Mouse (Mus musculus): ENCODE measurements around the gene Spa17.

Gene Spa17

DNA sequence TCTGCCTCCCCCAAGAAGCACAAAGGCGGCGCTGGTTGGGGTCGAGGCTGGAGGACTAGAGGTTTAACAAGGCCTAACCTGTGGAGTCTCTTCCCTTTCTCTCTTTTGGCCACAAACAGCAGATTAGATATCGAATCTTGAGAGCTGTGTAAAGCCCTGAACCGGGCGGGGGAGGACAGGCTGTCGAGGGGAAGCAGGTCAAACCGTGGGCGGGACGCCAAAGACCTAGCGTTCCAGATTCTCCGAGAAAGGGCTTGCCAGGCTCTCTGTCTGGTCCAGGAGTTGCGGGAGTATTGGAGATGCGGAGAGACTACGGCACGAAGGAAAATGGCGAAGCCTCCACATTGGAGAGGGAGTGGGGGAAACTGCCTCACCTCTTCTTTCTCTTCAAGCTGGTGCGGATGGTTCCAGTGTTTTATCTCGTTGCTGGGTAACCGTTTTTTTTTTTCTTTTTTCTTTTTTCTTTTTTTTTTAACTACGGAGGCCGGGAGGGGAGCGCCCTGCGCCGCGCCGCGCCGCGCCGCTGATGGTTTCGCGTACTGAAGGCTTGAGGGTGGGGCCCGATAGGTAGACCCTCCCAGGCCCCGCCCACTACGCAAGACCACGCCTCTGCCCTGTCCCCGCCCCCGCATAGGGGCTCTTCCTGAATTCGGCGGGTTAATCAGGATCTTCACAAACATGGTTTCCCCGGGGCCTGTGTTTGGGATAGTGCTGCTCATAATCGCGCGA lies at the start of gene Spa17:
Gene Spa17, minus strand, starts transcription at position 541 of the 729 bp plus-strand sequence.
- DNase-seq (ENCODE audit: low spot score) = peak; percentile 91

DNA sequence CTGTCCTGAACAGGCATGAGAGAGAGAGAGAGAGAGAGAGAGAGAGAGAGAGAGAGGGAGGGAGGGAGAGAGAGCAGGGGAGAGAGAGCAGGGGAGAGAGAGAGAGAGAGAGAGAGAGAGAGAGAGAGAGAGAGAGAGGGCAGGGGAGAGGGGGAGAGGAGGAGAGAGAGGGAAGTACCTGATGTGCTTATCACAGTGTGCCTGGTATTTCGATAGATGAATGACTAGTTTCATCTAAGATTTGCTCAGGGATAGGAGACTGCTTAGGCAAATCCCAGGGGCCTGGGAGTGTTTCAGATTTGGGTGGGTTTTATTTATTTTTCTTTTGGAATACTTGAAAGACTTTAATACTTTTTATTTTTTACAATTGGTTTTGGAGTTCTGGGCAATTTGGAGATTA lies 49.7 kb upstream of the Spa17 start:
- DNase-seq (ENCODE audit: low spot score) = no peak

DNA sequence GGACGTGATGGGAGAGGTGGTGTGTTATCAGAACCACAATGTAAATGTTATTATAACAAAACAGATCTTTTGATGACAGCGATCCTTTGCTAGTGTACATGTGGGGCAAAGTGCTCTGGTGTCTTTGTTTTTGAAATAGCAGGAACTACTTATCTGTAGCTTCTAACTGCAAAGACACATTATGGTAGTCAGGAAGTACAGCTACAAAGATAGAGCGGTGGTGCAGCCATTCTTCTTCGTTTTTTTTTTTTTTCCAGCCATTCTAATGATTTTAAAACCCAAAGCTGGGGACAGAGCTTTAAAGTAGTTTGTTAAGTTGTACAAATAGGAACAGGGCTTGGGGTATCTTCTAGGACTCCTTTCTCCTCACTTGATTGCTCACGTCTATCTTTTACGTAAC lies 45.9 kb upstream of the Spa17 start:
- no peak for DNase-seq (ENCODE audit: low spot score)

DNA sequence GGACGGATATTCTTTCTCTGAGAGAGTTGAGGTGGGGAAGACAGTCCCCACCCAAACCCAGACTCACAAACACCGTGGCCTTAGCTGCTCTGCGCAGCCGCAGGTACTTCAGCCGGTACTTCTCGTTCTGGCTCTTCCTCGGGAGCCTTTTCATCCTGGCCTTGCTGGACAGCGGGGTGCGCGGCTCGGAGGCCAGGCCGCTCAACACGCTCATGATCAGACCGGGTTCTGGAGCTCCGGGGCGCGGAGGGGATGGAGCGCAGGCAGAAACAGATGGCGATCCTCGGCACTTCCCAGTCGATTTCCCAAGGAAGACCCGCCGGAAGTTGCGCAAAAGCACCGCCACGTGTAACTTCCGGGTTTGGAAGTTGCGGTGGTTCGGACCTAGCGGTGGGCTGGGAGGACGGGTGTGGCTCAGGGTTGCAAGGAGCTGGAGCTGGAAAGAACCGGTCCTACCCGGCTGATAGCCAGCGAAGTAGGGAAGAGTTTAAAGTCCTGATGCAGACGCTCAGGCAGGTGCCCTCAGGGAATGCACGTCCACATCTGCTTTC lies 43.5 kb upstream of the Spa17 start, which contains the start of gene Tbrg1:
Gene Tbrg1, minus strand, starts transcription at position 382 of the 551 bp plus-strand sequence.
- DNase-seq (ENCODE audit: low spot score) = peak; percentile 91

DNA sequence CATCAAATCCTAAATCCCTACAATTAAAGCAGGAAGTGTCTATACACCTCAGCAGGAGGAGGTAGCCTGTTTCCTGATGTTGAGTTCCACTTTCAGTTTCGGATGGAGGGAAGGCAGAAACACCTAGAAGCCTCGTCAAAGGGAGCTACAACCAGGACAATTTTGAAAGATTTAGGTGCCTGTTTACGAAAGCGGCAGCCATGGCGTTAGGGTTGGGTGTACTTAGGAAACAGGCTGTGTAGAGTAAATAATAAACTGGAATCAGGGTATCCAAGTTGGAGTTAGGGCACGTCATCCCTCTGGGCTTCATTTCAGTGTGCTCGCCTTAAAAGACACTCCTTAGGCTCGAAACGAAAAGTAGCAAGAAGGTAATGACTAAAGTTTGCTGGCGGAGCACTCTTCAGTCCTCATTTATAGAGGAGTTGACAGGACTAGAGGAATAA lies 42.9 kb upstream of the Spa17 start:
- DNase-seq (ENCODE audit: low spot score) = peak; percentile 39

DNA sequence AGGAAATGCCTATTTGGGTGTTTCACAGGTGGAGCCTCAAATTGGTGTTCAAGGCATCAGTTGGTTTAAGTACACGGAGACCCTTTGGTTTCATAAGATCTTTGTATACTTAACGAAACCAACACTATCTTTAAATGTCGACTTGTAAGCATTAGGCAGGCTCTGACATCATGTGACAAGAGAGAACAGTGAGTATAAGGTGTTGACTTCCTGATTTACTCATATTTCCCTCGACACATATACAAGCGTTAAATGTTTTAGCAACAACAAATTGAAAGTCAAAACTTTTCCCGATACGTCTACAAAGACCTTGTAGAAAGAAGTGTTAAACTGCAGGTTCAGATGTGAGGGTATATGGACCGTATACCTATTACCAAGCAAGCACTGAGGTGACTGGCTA lies 42.4 kb upstream of the Spa17 start:
- DNase-seq (ENCODE audit: low spot score) = no peak

DNA sequence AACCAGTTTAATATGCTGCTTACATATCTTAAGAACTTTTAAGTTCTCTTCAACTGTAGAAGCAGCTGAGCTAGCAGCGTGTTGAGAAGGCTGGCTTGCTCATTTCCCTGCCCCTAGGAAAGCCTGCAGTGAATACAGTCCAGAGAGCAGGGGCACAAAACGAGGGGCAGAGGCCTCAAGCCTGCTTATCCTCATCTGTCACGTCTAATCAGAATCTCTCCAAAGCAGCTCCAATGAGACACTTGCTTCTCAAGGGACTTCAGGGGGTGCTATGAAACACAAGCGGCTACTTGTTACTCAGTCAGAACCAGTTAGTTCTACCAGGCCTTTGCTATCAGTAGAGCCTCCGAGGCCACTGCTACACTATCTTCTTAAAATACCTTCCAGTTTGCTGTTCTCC lies 40.3 kb upstream of the Spa17 start:
- DNase-seq (ENCODE audit: low spot score) = no peak

DNA sequence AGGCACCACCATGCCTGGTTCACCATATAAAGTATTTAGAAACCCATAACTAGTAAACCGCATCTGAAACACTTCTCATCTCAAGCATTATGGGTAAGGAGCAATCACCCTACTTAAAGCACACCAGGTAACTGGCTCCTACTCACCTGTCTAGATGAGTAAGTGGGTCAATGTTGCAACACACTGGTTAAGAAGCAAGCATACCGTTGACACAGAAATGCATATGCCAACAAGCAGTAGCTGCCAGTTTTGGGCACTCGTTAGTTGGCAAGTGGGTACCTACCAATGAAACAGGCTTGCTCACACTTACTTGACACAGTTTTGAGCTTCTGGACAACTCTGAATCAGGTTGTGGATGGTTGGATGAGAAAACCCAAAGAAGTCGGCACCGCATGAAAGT lies 37.1 kb upstream of the Spa17 start:
- DNase-seq (ENCODE audit: low spot score) = no peak

DNA sequence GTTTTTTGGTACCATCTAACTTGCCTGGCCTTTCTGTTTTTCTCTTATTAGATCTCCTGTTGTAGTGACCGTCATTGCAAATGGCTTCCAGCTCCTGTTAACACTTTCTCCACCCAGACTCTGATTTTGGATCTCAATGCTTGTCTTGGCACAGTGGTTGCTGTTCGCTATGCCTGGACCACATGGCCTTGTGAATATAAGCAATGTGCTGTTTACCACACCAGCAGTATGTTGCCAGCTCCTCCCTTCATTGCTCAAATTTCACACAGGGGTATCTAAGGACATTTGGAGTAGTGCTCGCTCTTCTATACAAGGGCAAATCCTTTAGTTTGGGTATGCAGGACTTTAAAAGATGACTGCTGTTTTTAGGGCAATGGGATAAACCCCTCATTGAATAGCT lies 32.7 kb upstream of the Spa17 start:
- peak; percentile 57 for DNase-seq (ENCODE audit: low spot score)

DNA sequence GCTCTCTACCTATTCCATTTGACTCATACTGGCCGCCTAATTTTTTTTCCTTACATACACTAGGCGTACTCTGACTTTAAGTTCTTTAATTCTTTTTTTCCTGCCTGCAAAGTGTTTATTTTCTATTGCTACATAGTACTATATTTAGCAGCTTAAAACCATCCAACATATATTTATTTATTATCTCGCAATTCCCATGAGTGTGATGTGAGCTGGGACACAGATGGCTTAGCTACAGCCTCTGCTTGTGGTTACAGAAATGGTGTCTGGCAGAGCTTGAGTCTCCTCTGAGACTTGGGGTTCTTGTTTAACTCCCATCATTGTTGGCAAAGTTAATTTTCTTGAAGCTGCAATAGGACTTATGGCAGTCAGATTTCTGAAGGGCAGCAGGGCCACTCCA lies 25.2 kb upstream of the Spa17 start:
- DNase-seq (ENCODE audit: low spot score) = peak; percentile 26

DNA sequence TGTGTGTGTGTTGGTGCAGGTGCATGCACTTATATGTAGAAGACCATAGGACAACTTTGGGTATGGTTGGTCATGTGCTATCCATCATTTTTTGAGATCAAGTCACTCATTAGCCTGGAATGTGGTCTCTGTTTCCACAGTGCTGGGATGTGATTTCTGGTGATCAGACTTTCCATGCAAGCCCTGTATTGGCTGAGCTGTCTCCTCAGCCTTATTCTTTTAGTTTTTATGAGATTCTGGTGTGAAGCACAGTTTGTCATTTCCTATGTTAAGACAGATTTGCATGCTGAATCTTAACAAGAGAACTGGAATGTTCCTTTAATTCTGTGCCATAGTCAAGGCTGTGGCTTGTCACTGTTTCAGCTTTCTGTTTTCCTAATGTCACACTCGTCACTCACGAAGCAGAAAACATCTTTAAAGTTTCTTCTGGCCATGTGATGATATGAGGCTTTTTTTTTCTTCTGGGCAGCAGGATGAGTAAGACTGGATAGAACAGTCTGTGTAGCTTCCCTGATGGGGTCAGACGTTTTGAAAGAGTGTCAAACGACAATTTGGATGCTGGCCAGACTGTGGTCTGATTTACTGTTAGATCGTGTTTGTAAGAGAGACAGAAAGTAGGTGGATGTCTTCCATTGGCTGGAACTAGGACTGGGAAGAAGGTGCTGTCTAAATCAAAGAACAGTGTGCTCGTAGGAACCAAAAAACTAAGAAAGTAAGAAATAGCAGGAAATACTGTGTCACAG lies 23.4 kb upstream of the Spa17 start:
- DNase-seq (ENCODE audit: low spot score) = peak; percentile 34

DNA sequence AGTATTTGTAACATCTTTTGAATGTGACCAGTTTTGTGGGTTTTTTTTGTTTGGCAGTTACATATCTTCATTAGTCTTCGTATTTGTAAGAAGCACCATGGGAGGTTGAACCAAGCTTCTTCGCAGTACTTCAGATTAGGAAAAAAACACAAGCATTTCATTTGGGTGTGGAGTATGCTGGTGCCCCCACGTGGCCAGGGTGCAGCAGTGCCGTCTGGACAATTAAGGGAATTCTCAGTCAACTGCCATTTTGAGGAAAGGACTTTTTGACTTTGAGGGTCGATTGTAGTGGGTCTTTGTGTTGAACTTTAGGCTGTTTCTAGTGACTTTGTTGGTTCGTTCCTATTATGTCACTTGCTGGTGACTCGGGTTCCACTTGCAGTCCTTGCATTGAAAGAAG lies 22.8 kb upstream of the Spa17 start:
- DNase-seq (ENCODE audit: low spot score) = peak; percentile 58

DNA sequence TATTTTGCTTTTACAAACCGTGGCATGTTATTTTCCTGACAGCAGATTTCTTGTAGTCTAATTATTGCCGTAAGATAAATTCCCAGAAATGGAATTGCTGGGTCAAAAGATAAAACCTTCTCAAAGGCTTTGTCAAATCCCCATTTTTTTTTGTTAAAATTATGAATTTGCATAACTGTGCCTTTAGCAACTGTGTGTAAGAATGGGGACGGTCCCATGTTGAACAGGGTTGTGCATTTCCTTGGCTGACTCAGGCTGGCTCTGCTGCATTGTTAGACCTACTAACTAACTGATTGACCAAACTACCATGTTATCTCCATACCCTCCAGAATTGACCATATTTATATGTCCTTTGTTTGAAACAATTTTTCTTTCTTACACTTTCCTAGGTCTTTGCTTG lies 20.7 kb upstream of the Spa17 start:
- no peak for DNase-seq (ENCODE audit: low spot score)

DNA sequence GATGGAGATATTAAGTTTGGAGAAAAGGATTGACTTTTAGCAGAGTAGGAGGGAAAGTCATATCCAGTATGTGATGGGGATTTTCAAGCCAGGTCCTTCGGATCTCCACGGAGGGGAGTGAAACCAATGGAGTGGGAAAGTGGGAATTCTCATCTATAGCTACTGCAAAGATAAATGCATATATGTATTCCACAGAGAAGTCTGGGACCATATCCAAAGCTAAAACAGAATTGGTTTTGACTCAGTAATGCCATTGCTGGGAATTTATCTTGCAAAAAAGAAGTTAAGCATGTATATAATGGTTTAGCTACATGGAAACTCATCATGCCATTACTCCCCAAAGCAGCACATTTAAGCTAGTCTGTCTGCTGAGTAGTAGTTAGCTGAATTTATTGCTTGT lies 18.8 kb upstream of the Spa17 start:
- DNase-seq (ENCODE audit: low spot score) = no peak

DNA sequence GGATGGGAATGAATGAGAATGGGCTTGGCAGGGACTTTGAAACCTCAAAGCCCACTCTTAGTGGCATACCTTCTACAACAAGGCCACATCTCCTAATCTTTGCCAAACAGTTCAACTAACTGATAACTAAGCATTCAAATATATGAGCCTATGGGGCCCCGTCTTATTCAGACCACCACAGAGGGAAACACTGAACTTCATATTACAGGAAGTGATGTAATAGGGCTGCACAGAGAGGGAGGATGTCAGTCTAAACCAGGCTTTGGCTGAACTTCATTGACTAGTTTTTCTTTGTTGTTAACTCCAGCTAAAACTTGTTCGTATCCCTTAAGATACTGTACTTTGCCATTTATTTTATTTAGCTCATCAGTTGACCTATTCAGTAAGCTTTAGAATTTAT lies 16.4 kb upstream of the Spa17 start:
- DNase-seq (ENCODE audit: low spot score) = no peak

DNA sequence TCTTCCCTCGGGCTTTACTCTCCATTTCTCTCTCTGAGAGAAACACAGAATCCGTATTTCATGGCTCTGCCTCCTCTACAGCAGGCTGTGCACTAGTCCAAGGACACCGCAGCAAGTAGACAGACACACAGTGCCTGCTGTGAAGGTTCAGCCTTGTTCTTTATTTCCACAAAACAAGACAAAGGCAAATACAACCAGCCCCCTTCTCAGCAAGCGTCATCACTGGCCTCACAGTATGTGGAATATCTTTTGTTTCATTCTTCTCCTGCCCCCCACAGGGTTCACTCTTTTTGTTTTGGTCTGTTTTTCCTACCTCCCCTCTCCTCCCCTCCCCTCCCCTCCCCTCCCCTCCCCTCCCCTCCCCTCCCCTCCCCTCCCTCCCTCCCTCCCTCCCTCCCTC lies 15.1 kb upstream of the Spa17 start:
- DNase-seq (ENCODE audit: low spot score) = no peak

DNA sequence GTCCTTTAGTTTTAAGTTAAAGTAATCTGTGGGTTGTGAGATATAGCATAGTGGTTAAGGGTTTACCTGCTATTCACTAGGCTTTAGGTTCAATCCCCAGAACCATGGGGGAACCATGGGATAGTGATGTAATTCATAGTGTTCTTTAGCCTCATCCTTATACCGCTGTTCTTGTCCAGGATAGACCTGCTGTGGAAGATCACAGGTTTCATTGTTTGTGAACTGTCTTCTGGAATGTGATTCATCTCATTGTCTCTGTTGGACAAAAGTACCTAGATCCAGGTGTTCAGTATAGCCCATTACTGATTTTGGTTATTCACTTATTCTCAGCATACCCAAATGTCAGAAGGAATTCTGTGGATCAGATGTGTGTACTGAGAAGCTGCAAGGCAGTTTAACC lies 13.7 kb upstream of the Spa17 start:
- DNase-seq (ENCODE audit: low spot score) = no peak

DNA sequence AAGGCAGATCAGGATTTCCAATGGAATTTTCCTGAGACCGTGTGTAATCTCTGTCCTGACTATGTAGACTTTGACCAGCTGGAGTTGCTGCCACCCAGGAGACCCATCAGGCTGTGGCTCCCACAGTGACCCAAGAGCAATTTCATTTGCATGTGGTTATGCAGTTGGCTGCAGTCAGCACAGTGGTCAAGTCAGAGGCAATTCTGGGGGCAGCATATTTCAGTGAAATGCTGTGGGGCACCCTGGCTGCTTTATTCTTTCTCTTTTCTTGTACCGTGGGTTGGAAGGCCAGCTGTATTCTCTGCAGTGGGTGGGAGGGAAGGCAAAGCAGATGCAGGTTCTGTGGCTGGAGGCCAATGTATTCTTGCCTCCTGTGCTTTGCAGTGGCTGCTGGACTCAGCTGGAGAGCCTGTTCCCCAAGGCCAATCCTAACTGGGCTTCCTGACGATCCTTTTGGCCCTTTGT lies 12.6 kb upstream of the Spa17 start:
- DNase-seq (ENCODE audit: low spot score) = no peak

DNA sequence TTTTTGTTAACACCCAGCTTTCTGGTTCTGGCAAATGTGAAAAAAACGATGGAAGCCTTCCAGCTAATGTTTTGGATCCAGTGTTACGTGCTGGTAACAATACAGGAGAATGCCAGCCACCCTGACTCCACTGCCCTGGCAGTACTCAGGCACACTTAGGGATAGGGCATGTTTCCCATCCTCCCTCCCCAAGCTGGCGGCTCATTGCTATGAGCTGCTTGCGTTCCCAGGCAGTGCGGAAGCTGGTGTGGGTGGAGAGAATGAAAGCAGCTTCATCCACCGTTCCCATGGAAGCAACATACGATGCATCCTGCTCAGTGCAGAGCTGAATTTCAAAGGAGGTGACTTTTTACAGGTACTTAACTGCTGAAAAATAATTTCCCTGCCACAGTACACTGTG lies 12.1 kb upstream of the Spa17 start:
- no peak for DNase-seq (ENCODE audit: low spot score)

DNA sequence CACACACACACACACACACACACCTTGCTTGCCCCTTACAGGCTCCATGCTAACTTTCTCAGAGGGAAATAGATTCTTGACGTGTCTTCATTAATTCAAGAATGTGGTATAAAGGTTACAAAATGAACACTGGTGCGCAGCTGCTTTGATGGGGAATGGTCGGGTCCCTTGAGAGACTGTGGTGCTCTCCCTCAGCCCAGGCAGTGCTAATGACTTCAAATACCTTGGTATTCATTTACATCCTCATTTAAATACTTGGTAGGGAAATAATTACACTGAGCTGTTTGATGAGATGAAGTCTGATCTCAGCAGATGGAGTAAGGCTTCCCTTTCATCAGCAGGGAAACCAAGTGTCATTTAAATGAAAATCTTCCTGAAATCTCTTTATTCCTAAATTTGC lies 11.6 kb upstream of the Spa17 start:
- DNase-seq (ENCODE audit: low spot score) = no peak

DNA sequence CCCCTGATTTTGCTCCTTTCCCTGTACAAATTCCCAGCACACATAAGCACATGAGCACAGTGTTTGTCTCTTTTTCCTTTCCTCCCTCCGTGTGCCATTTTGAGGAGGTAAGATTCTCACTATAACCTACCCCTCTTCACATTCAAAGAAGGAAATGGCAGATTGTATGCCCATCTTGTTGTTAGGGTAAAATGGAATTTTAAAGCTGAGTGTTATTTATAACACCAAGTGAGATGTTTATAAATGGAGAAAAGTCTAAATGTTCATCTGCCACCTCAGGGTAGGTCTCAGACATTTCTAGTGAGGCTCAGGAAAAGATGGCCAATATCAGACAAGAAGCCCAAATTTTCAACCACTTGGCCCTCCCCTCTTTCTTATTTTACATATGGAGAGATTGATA lies 11.0 kb upstream of the Spa17 start:
- DNase-seq (ENCODE audit: low spot score) = no peak

DNA sequence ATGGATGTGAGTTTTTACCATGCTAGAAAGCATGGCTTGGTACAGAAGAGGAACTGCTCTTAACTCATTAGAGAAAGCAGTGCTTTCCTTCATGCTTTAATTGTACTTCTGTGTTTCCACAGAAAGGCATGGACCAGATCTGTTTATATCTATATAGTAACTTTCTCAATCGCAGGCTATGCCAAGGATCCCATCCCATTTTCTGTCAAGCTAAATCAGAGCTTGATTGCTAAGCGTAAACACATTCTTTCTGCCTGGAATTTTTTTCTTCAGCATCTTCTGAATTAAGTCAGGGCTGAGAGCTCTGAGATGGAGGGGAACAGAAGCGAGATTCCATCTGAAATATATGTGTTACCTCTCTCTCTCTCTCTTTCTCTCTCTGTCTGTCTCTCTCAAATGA lies 10.5 kb upstream of the Spa17 start:
- no peak for DNase-seq (ENCODE audit: low spot score)

DNA sequence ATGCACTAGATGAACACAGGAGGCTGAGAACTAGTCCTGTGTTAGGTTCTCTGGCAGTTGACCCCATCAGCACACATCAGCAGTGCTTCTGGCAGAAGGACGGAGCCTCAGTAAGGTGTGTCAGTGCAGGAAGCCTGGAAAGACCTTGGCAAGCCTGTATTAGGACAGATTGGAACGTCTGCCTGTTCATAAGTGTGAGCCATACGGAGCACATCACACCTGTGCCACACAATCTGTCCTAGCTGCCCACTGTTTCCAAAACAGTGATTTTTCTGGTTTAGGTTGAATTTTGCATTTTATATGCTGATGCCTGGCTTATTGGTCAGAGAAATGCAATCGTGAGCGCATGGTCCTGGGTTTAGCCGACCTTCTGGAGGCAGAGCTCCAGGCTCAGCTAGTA lies 7.8 kb upstream of the Spa17 start:
- DNase-seq (ENCODE audit: low spot score) = no peak

Data from adipocyte (in vitro differentiated cells).